Mouse (Mus musculus) stomach, postnatal 0 days (tissue): Measurements from ENCODE around the gene Dhrs7c. TPM values are rescaled to one million over a fixed set of nuclear protein-coding genes. Genes with fewer than 3 reads are reported as not detected.
A peak's percentile ranks its signal among the peaks of the same experiment; 100 is the strongest.

ENCODE experiments used
- ATAC-seq: fragments of 200-750 bp; cut with Nextera tagmentation; 2 replicates; pipeline ENCODE4 v1.8.0; 2017; ENCODE audit not compliant: low FRiP score, low TSS enrichment
- DNase-seq: peaks from one replicate; pipeline ENCODE4 v3.0.0-alpha.2; 2016; ENCODE audit warnings: low spot score
- H3K27ac ChIP-seq: fragments of 300-500 bp; sonication (generic); replicated peaks from 2 replicates; pipeline ENCODE4 v1.5.1; 2014; ENCODE audit warnings: mild to moderate bottlenecking, control low read depth
- H3K27me3 ChIP-seq: fragments of 300-500 bp; sonication (generic); 2 replicates; pipeline ENCODE4 v1.6.1; 2014; ENCODE audit warnings: low read length; ENCODE audit not compliant: control insufficient read depth, insufficient read depth
- H3K36me3 ChIP-seq: fragments of 300-500 bp; sonication (generic); 2 replicates; pipeline ENCODE4 v1.6.1; 2014; ENCODE audit warnings: low read length, mixed read lengths; ENCODE audit not compliant: control insufficient read depth, insufficient read depth
- H3K4me1 ChIP-seq: fragments of 300-500 bp; sonication (generic); replicated peaks from 2 replicates; pipeline ENCODE4 v1.6.1; 2014; ENCODE audit warnings: antibody characterized with exemption; ENCODE audit not compliant: control insufficient read depth, insufficient read depth
- H3K4me2 ChIP-seq: fragments of 300-500 bp; sonication (generic); replicated peaks from 2 replicates; pipeline ENCODE4 v1.6.1; 2014; ENCODE audit warnings: low read depth, mild to moderate bottlenecking, control low read depth, moderate library complexity
- H3K4me3 ChIP-seq: fragments of 300-500 bp; sonication (generic); 2 replicates; pipeline ENCODE4 v1.5.1; 2014; ENCODE audit warnings: low read depth, low read length, control low read depth
- H3K9ac ChIP-seq: fragments of 300-500 bp; sonication (generic); 2 replicates; pipeline ENCODE4 v1.6.1; 2014; ENCODE audit warnings: mild to moderate bottlenecking, low read length, control low read depth, mixed read lengths
- H3K9me3 ChIP-seq: fragments of 300-500 bp; sonication (generic); 2 replicates; pipeline ENCODE4 v1.6.1; 2016; ENCODE audit warnings: low read length; ENCODE audit not compliant: control insufficient read depth
- CTCF ChIP-seq: IDR thresholded peaks from 2 replicates; pipeline ENCODE4 v1.5.1; 2016; ENCODE audit warnings: antibody characterized with exemption, low read depth, mild to moderate bottlenecking, moderate library complexity
- EP300 ChIP-seq: optimal IDR thresholded peaks from 2 replicates; pipeline ENCODE3; 2016; ENCODE audit warnings: antibody characterized with exemption
- WGBS: fragments of 180-500 bp; shearing (Covaris S2); extraction: QIAGEN DNeasy Blood & Tissue Kit; methylation state at CpG from one replicate; pipeline ENCODE4 v1.1.7; 2014; 5-methylcytosine and 5-hydroxymethylcytosine counted together
- polyA plus RNA-seq: library from polyadenylated mRNA; unstranded; fragments of >200 nt; fragmentation: Nextera tagmentation; extraction: Ambion mirVana; gene quantifications from 2 replicates; pipeline ENCODE4 v1.2.1, GENCODE M21; 2015

The Dhrs7c gene
- polyA plus RNA-seq, 1 experiment from 2014 or later = not detected

DNA sequence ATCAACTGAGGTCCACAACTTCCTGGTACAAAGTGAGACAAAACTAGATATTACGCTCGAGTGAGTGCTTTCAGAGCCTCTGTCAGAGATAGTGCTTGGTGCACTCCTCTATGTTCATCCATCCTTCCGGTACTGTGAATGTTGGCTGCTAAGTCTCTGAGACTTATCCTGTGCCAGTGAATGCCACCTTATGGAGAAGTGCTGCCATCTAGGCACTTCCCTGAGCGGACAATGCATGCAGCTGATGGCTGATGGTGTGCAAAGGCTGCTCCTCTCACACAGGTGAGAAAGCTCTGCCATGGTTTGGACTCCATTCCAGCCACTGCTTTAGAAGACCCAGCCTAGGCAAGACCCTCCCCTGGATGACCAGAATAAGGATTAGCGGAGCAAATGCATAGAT lies 10.1 kb downstream of the Dhrs7c start:
- Histone ChIP-seq H3K9ac (no peak overlapping the region), H3K4me2 (no peak overlapping the region), H3K36me3 (no peaks in the 10 kb centered on the region), H3K4me3 (no peak overlapping the region), H3K27ac (no peak overlapping the region), H3K9me3 (no peaks in the 10 kb centered on the region), H3K27me3 (no peaks in the 10 kb centered on the region), H3K4me1 (no peaks in the 10 kb centered on the region)
- ATAC-seq (no peak), DNase-seq (no peak)
- TF ChIP-seq EP300 (no peak), CTCF (peak; percentile 46)
- WGBS = 76% methylated on average over 5 of the region's 5 CpGs

DNA sequence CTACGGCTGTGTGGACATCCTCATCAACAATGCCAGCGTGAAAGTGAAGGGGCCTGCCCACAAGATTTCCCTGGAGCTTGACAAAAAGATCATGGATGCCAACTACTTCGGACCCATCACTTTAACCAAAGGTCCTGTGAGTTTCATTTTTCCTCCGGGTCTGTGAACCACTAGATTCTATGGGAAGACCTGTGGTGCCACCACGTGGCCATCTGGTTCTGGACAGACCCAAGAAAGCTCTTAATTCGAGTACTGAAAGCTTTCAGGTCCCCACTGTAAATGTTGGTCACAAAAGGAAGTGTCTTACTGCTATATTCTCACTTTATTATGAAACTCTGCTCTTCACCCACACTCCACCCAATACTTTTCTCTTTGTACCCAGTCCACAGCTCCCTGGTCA lies 13.5 kb downstream of the Dhrs7c start:
- H3K4me2 ChIP-seq = no peak overlapping the region
- no peaks in the 10 kb centered on the region for H3K9me3 ChIP-seq
- H3K27ac ChIP-seq = no peak overlapping the region
- ATAC-seq (no peak), DNase-seq (no peak)
- 79% methylated on average over 6 of the region's 6 CpGs for WGBS
- H3K36me3 ChIP-seq = no peaks in the 10 kb centered on the region
- H3K9ac ChIP-seq = no peak overlapping the region
- no peaks in the 10 kb centered on the region for H3K27me3 ChIP-seq
- no peaks in the 10 kb centered on the region for H3K4me1 ChIP-seq
- H3K4me3 ChIP-seq = no peak overlapping the region
- TF ChIP-seq EP300 (no peak), CTCF (peak; percentile 64)

DNA sequence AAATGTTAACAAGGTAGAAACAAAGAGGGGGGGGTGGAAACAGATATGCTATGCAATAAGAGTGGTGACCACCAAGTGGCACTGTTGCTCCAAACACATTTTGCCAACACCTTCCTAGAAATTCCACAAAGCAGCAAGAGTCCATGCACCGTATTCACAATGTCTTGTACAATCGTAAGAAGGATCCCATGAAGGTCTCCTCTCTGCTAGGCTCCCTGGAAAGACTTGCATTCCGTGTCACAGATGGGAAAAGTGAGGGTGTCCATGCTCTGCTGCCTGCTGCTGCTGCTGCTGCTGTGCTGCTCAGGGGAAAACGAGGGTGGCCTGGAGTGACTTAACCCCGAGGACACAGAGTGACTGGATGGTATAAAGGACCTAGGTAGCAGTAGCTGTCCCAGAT lies 21.6 kb downstream of the Dhrs7c start:
- 0 out of 2 replicates have a peak, but pooled peaks have one; percentile 35 for ATAC-seq
- TF ChIP-seq EP300 (no peak), CTCF (peak; percentile 88)
- Histone ChIP-seq H3K4me1 (no peaks in the 10 kb centered on the region), H3K27ac (no peak overlapping the region), H3K9me3 (no peaks in the 10 kb centered on the region), H3K9ac (no peak overlapping the region), H3K36me3 (no peaks in the 10 kb centered on the region), H3K4me3 (no peak overlapping the region), H3K4me2 (peak overlapping the region; percentile 35; the same call in 1 of the 2 replicates), H3K27me3 (no peaks in the 10 kb centered on the region)
- 11% methylated on average over 5 of the region's 5 CpGs for WGBS
- peak; percentile 63 for DNase-seq

DNA sequence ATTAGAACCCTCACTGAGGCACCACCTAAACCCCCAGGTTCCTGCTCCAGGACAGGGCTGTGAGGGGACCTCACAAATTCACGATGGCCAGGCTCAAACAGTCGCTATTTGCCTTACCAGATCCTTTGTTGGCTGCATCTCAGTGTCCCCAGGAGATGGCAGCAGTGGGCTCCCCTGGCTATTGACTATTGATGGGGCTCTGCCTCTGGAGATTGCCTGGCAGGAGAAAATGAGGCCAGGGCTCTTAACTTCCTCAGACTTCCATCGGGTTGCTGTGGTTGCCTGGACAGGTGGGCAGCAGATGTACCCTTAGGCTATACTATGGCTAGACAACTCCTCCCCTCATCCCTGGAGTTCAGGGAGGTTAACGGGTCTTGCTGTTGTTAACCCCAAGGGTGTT lies 22.2 kb downstream of the Dhrs7c start:
- no peak overlapping the region for H3K4me2 ChIP-seq
- no peak overlapping the region for H3K27ac ChIP-seq
- H3K36me3 ChIP-seq = no peaks in the 10 kb centered on the region
- no peaks in the 10 kb centered on the region for H3K4me1 ChIP-seq
- no peak overlapping the region for H3K9ac ChIP-seq
- 30% methylated on average over 4 of the region's 4 CpGs for WGBS
- DNase-seq = peak; percentile 78
- no peaks in the 10 kb centered on the region for H3K27me3 ChIP-seq
- H3K4me3 ChIP-seq = no peak overlapping the region
- TF ChIP-seq CTCF = peak; percentile 83
- TF ChIP-seq EP300 = no peak
- 0 out of 2 replicates have a peak, but pooled peaks have one; percentile 10 for ATAC-seq
- H3K9me3 ChIP-seq = no peaks in the 10 kb centered on the region

- DNase-seq (no peak), ATAC-seq (peak; percentile 51; the same call in 1 of the 2 replicates)
- H3K36me3 ChIP-seq = no peaks in the 10 kb centered on the region
- H3K27me3 ChIP-seq = no peaks in the 10 kb centered on the region
- no peak overlapping the region for H3K27ac ChIP-seq
- TF ChIP-seq EP300 (no peak), CTCF (no peak)
- WGBS = 90% methylated on average over 6 of the region's 6 CpGs
- H3K4me1 ChIP-seq = no peaks in the 10 kb centered on the region
- H3K4me2 ChIP-seq = no peak overlapping the region
- H3K4me3 ChIP-seq = no peak overlapping the region
- H3K9ac ChIP-seq = no peak overlapping the region
- H3K9me3 ChIP-seq = no peaks in the 10 kb centered on the region
These were observed 23.6 kb downstream of the Dhrs7c start for GRCm38 (mm10) chr11:67821560-67821959.

DNA sequence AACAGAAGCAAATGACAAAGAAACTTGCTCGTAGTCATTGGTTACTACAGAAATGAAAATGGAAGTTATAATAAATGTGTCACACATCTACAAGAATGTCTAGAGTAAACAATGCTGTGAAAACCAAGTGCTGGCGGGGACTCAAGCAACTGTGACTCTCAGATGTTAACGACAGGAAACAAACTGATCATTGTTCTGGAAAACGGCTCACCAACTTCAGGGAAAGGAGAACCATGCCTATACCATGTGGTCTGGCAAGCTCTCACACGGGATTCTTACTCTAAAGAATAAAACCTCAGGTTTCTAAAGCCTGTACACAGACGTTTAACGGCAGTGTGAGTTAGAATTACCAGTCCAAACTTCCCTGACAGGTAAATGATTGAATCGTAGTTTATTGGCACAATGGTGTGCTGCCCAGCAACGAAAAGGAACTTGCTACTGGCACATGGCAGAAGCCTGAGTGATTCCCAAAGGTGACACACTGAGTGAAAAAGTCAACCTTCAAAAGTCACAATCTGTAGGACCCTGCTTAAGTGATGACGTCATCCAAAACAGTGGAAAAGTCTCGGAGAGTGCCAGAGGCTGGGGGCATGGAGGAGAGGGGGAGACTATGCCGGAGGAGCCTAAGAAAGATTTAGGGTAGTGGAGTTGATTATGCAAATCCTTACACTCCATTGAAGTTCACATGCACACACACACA lies 30.5 kb downstream of the Dhrs7c start:
- Histone ChIP-seq H3K9ac (no peak overlapping the region), H3K9me3 (no peaks in the 10 kb centered on the region), H3K27me3 (no peaks in the 10 kb centered on the region), H3K4me2 (0 out of 2 replicates have a peak overlapping the region, but pooled peaks have one; percentile 15), H3K36me3 (no peaks in the 10 kb centered on the region), H3K4me3 (no peak overlapping the region), H3K4me1 (no peaks in the 10 kb centered on the region), H3K27ac (no peak overlapping the region)
- peak; percentile 51 for DNase-seq
- TF ChIP-seq EP300 (no peak), CTCF (no peak)
- peak; percentile 80 for ATAC-seq
- WGBS = 14% methylated on average over 12 of the region's 12 CpGs
